Mouse (Mus musculus) heart, embryonic 11.5 days (tissue): ENCODE data around the gene Tef. TPM values are rescaled to one million over a fixed set of nuclear protein-coding genes. Genes with fewer than 3 reads are reported as not detected.

ENCODE experiments used
- ATAC-seq: fragments of 200-750 bp; cut with Nextera tagmentation; replicated peaks from 2 replicates; pipeline ENCODE4 v1.8.0; 2017; ENCODE audit warnings: moderate library complexity; ENCODE audit not compliant: insufficient number of reproducible peaks, low FRiP score, low TSS enrichment
- H3K27ac ChIP-seq: fragments of 300-500 bp; sonication (generic); 2 replicates; pipeline ENCODE4 v1.5.1; 2014; ENCODE audit warnings: mild to moderate bottlenecking, low read depth, low read length
- H3K27me3 ChIP-seq: fragments of 300-500 bp; sonication (generic); 2 replicates; pipeline ENCODE4 v1.6.1; 2014; ENCODE audit warnings: mild to moderate bottlenecking, low read length, mixed read lengths; ENCODE audit not compliant: control insufficient read depth, insufficient read depth
- H3K36me3 ChIP-seq: fragments of 300-500 bp; sonication (generic); 2 replicates; pipeline ENCODE4 v1.6.1; 2014; ENCODE audit warnings: mild to moderate bottlenecking, low read length, moderate library complexity, mixed read lengths; ENCODE audit not compliant: control insufficient read depth, insufficient read depth
- H3K4me1 ChIP-seq: fragments of 300-500 bp; sonication (generic); 2 replicates; pipeline ENCODE4 v1.6.1; 2014; ENCODE audit warnings: low read length; ENCODE audit not compliant: control insufficient read depth, insufficient read depth
- H3K4me2 ChIP-seq: fragments of 300-500 bp; sonication (generic); 2 replicates; pipeline ENCODE4 v1.6.1; 2014; ENCODE audit warnings: mild to moderate bottlenecking, moderate library complexity
- H3K4me3 ChIP-seq: fragments of 300-500 bp; sonication (generic); 2 replicates; pipeline ENCODE4 v1.5.1; 2014; ENCODE audit warnings: low read depth, low read length
- H3K9ac ChIP-seq: fragments of 300-500 bp; sonication (generic); 2 replicates; pipeline ENCODE4 v1.6.1; 2014; ENCODE audit warnings: mild to moderate bottlenecking, low read depth, low read length, moderate library complexity
- H3K9me3 ChIP-seq: fragments of 300-500 bp; sonication (generic); replicated peaks from 2 replicates; pipeline ENCODE4 v1.6.1; 2016; ENCODE audit warnings: low read length; ENCODE audit not compliant: control insufficient read depth
- WGBS: fragments of 180-500 bp; shearing (Covaris S2); extraction: QIAGEN DNeasy Blood & Tissue Kit; methylation state at CpG from one replicate; pipeline ENCODE4 v1.1.7; 2014; ENCODE audit not compliant: insufficient replicate concordance; 5-methylcytosine and 5-hydroxymethylcytosine counted together
- polyA plus RNA-seq: library from polyadenylated mRNA; unstranded; fragments of >200 nt; fragmentation: Nextera tagmentation; extraction: Ambion mirVana; gene quantifications from 2 replicates; pipeline ENCODE4 v1.2.1, GENCODE M21; 2014

Gene Tef
- polyA plus RNA-seq, 1 experiment from 2014 or later = 15.0 TPM

DNA sequence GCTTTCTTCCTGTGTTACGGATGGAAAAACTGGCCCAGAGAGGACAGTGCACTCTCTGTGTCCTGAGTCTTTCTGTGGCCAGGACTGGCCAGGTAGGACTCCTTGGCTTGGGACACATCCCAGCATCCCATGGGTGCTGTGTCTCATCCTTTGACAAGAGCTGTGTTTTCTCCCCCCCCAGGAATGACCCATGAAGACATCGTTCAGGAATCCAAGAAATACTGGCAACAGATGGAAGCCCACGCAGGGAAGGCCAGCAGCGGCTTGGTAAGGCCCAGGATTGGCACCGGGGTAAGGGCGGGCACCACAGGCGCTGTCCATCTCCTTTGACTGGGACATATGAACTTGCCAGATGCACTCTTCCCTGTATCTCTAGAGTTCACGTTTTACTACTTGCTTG is 16.5 kb upstream of the Tef start:
- no peak overlapping the region for H3K4me2 ChIP-seq
- 93% methylated on average over 8 of the region's 8 CpGs for WGBS
- H3K9ac ChIP-seq = no peak overlapping the region
- no peaks in the 10 kb centered on the region for H3K27me3 ChIP-seq
- ATAC-seq = no peak
- H3K36me3 ChIP-seq = peaks cover 32% of the 10 kb centered on the region
- H3K9me3 ChIP-seq = no peaks in the 10 kb centered on the region
- no peak overlapping the region for H3K27ac ChIP-seq
- no peaks in the 10 kb centered on the region for H3K4me1 ChIP-seq
- no peak overlapping the region for H3K4me3 ChIP-seq

DNA sequence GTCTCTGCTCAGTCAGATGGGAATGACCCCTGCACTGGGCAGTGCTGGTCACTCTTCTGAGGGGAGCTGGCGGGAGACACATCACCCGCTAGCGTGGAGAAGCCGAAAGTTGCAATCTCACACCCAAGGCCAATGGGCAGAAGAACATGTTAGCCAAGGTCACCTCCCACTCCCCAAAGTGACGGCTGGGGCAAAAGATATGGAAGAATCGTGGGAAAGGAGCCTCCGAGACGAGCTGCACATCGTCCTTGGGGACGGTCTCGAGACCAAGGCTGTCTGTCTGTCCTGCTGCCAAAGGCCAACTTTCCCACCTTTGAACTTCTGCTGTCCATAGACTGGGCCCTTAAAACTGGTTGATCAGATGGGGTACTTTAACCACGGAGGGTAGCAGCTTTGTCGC is 14.7 kb upstream of the Tef start:
- H3K4me3 ChIP-seq = no peak overlapping the region
- H3K36me3 ChIP-seq = peaks cover 28% of the 10 kb centered on the region
- no peaks in the 10 kb centered on the region for H3K27me3 ChIP-seq
- H3K27ac ChIP-seq = no peak overlapping the region
- no peak overlapping the region for H3K9ac ChIP-seq
- H3K4me2 ChIP-seq = no peak overlapping the region
- WGBS = 82% methylated on average over 13 of the region's 13 CpGs
- H3K9me3 ChIP-seq = no peaks in the 10 kb centered on the region
- H3K4me1 ChIP-seq = no peaks in the 10 kb centered on the region
- ATAC-seq = no peak

DNA sequence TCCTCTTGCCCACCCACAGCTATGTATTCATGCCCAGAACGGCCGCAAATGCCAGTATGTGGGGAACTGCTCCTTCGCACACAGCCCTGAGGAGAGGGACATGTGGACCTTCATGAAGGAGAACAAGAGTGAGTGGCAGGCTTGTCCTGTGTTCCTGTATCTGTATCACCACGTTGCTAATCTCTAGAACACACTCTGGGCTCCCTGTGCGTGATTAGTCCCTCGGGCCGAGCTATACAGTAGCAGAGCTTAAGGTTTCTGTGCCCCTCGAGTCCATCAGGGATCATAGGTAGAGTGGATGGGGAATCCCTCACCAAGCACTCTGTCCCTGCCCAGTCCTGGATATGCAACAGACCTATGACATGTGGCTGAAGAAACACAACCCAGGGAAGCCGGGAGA is 9.8 kb upstream of the Tef start:
- Histone ChIP-seq H3K27ac (no peak overlapping the region), H3K4me2 (no peak overlapping the region), H3K9ac (no peak overlapping the region), H3K4me1 (no peaks in the 10 kb centered on the region), H3K4me3 (no peak overlapping the region), H3K36me3 (peaks cover 23% of the 10 kb centered on the region), H3K27me3 (no peaks in the 10 kb centered on the region), H3K9me3 (no peaks in the 10 kb centered on the region)
- WGBS = 81% methylated on average over 9 of the region's 9 CpGs
- ATAC-seq = no peak

DNA sequence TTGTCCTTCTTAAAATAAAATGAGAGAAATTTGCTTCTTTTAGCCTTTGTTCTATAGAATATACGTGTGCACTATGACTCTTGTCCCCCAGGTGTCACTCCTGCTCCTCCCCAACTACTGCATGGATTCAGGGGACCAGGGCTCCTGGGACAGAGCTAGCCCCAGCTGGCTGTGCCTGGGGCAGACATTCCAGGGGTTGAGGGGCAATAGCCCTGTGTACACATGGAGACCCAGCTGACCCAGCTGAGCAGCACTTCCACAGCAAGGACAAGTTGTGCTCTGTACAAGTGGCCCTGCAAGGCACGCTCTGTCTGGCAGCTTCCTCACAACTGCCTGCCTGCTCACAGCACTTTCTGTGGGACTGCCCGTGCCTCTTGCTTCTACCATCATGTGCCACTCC is 6.0 kb upstream of the Tef start:
- Histone ChIP-seq H3K4me1 (no peaks in the 10 kb centered on the region), H3K9me3 (no peaks in the 10 kb centered on the region), H3K27me3 (no peaks in the 10 kb centered on the region), H3K4me2 (no peak overlapping the region), H3K4me3 (no peak overlapping the region), H3K9ac (no peak overlapping the region), H3K27ac (no peak overlapping the region), H3K36me3 (peaks cover 11% of the 10 kb centered on the region)
- 80% methylated on average over 3 of the region's 3 CpGs for WGBS
- no peak for ATAC-seq

DNA sequence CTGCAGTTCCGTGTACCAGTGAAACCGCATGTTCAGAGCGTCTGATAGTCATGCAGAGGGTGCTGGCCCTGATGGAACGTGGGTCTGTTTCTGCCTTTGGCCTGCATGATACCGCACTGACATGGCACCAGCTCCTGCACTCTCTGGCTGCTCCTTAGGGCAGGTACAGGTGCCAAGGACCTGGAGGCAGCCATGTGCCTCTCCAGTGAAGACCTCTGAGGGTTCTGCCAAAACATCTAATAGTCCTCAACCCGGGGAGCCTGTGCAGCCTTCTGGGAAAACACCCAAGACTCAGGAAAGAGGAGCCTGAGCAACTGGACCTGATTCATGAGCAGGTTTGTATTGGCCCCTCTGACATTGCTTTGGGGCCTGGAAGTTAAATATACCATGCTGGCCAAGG is 4.4 kb upstream of the Tef start:
- WGBS = 77% methylated on average over 6 of the region's 6 CpGs
- Histone ChIP-seq H3K27ac (no peak overlapping the region), H3K27me3 (no peaks in the 10 kb centered on the region), H3K9me3 (no peaks in the 10 kb centered on the region), H3K4me3 (no peak overlapping the region), H3K4me1 (peaks cover 8% of the 10 kb centered on the region), H3K9ac (no peak overlapping the region), H3K36me3 (peaks cover 4% of the 10 kb centered on the region), H3K4me2 (no peak overlapping the region)
- ATAC-seq = no peak

DNA sequence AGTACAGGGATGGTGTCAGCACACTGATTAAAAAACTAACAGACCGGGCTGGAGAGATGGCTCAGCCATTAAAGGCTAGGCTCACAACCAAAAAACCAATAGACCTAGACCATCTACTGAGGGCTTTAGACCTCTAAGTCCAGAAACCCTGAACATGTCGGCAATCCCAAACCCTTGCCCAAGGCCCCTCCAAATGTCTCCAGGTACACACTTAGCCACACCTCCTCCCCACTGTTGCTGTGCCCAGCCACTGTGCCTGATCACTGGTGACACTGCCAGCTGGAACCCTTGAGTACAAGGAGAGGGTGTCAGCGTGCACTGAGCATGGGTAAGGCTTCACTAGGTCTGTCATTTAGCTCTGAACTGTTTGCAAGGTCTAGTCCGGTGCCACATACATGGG is 3.8 kb upstream of the Tef start:
- peaks cover 13% of the 10 kb centered on the region for H3K4me1 ChIP-seq
- H3K27me3 ChIP-seq = no peaks in the 10 kb centered on the region
- H3K4me2 ChIP-seq = no peak overlapping the region
- WGBS = 85% methylated on average over 4 of the region's 4 CpGs
- no peak for ATAC-seq
- H3K9ac ChIP-seq = no peak overlapping the region
- H3K9me3 ChIP-seq = no peaks in the 10 kb centered on the region
- no peaks in the 10 kb centered on the region for H3K36me3 ChIP-seq
- H3K27ac ChIP-seq = no peak overlapping the region
- no peak overlapping the region for H3K4me3 ChIP-seq

DNA sequence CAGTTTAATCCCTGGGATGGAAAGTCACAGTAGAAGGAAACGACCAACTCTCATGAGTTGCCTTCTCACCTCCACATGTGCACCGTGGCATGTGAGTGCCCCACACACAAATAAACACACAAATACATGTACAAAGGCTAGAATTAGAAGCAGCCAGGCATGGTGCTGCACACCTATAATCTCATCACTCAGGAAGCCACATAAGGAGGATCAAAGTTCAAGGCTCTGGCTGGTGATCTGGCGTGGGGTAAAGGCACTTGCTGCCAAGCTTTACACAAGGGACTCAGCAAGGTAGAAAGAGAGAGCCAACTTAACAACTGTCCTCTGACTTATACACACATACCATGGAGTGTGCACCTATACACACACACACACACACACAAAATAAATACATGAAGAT is 1.8 kb upstream of the Tef start:
- Histone ChIP-seq H3K27ac (no peak overlapping the region), H3K36me3 (no peaks in the 10 kb centered on the region), H3K4me1 (peaks cover 23% of the 10 kb centered on the region), H3K9ac (no peak overlapping the region), H3K4me2 (no peak overlapping the region), H3K27me3 (no peaks in the 10 kb centered on the region), H3K9me3 (no peaks in the 10 kb centered on the region), H3K4me3 (no peak overlapping the region)
- WGBS = 69% methylated on average over 3 of the region's 3 CpGs
- ATAC-seq = no peak

DNA sequence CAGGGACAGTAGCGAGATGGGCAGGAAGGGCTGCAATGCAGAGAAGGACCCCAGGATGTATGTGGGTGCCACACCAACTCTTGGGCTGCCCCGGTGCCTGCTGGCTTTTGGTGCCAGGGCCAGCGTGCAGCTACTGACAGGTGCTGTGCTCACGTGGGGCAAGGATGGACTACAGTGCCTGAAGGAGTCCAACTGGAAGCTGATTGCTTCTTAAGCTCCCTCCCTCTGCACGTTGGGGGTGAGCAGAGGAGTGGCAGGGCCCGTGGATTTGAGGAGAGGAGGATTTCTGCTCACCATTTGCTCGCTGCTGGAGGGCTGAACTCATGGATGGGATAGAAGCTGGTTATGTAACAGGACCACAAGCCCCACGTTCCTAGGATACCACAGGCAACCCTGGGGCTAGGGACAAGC is 725 bp downstream of the Tef start:
- Histone ChIP-seq H3K4me1 (peaks cover 29% of the 10 kb centered on the region), H3K36me3 (no peaks in the 10 kb centered on the region), H3K4me3 (peak overlapping the region; percentile 30), H3K9ac (peak overlapping the region; percentile 28), H3K9me3 (no peaks in the 10 kb centered on the region), H3K4me2 (peak overlapping the region; percentile 67), H3K27me3 (no peaks in the 10 kb centered on the region), H3K27ac (peak overlapping the region; percentile 22)
- ATAC-seq = no peak; the same call in 1 of the 2 replicates
- WGBS = 11% methylated on average over 8 of the region's 8 CpGs

DNA sequence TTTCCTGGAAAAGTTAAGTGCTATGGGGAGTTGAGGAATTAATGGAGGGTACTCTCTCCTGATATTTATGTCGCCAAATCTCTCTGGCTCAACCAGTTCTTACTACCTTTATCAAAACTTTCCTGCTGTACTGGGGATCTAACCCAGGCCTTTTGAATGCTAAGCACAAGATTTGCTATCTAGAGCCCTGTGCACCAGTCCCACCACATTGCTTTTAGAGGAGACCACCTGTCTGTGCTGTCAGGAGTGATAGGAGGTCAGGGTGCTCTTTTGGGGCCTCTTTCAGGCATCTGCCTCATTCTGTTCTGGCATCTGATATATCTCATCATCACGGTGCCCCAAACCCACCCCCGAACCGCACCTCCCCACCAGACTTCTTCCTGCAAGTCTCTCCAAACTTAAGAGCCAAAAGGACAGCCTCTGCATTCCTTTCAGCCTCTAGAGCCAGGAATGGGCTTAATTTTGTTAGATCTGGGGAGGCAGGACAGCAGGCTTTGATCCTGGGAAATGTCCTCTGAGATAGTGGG is 1.3 kb downstream of the Tef start:
- Histone ChIP-seq H3K27me3 (no peaks in the 10 kb centered on the region), H3K4me1 (peaks cover 29% of the 10 kb centered on the region), H3K4me3 (no peak overlapping the region), H3K36me3 (no peaks in the 10 kb centered on the region), H3K9me3 (no peaks in the 10 kb centered on the region), H3K27ac (no peak overlapping the region), H3K9ac (no peak overlapping the region), H3K4me2 (peak overlapping the region; percentile 67)
- WGBS = 52% methylated on average over 4 of the region's 4 CpGs
- ATAC-seq = no peak
